Mouse (Mus musculus): Measurements from ENCODE around the gene Btg1.

Btg1 gene

DNA sequence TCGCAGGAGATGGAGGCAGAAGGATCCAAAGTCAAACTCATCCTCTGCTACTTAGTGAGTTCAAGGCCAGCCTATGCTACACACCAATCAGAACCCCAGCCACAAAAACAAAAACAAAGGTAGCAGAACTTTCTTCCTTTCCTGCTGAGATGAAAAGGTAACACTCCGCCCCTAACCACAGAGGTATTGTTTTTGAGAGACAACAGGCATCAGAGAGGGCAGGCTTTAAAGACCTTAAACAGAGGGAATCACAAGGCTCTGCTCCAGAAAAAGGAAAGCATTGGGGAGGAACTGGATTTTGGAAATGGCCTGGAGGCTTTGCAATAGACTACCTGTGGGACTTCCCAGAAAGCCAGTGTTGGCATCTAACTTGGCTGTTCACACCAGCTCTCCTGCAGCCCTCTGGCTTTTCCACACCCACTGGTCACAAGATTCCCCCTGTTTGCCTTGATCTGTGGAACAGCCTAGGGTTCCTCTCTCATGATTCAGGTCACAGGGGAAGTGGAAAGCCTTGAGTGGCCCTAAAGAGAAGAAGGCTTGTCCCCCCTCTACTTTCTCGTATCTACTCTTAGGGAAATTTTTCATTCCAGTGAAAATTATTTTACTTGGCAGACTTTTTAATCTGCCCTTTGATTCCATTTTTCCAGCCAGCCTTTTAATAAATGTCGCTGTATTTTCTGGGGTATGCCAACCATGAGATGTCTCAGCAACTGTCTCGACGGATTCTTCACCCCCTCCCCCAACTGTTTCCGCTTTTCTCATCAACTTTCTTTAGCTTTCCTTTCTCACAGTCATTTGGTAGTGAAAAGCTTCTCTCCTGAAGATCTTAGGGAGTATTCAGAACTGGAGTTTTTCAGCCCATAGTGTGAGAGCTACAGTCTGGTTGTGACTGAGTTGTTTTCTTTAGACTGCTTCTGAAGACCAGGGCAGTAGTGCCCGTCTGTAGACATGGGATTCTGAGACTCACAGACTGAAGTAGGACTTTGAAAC lies 7.2 kb upstream of the Btg1 start:
- no peak for DNase-seq (ENCODE audit: low spot score in 2 of 2)

DNA sequence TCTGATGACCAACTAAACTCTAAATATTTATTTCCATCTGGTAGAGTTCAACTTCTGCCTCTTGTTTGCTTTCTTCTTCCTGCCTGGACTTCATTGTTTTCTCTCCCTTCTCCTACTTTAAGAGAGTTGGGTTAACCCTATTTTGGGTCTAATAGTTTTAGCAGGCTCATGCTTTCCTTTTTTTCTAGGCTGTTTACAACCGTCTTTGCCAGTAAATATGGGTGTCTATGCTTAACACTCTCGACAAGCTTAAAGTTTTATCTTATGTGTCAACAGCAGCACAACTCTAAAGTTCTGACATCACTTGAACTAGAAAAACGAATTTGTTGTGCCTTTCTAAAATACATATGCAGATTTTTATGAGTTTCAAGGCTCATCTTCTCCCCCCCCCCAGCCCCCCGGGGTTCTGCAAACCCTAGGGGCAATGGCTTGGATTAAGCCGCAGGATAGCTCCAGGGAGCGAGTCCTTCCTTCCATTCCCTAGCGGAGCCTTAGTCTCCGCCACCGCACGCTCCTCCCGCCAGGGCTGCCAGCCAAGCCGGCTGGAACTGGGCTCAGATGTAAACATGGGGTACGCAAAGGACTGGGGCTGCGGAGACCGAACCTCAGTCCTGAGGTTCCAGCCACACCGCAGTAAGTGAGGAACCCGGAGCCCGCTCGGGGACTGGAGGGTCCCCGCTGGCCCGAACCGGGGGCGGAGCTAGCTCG lies 651 bp upstream of the Btg1 start:
- DNase-seq (ENCODE audit: low spot score in 2 of 2), result no peak

DNA sequence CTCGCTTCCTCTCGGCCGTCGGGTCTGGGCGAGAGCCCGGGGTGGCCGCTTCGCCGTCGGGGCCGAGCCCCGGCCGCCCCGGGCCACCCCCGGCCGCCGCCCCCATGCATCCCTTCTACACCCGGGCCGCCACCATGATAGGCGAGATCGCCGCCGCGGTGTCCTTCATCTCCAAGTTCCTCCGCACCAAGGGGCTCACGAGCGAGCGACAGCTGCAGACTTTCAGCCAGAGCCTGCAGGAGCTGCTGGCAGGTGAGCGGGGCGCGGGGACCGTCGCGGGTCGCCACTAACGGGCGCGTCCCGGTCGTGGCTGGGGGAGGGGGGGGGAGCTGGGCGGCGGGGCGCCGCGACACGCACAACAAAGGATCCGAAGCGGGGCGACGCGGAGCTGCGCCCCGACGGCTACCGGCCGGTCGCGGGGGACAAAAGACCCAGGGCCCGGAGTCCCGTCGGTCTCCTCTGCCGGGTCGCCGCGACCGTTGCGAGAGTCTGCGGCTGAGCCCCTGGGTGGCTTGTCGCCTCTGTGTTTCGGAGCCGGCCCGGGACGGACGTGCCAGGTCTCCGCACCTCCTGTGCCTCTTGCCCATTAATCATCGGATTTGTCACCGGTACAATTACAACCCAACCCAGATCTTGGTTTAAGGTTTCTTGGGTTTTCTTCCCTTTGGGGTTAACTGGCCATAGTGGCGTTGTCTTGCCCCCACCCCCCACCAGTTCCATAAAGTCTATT lies 580 bp downstream of the Btg1 start:
- DNase-seq (ENCODE audit: low spot score in 2 of 2), result peak in 1 of 2 experiments; percentile 28

DNA sequence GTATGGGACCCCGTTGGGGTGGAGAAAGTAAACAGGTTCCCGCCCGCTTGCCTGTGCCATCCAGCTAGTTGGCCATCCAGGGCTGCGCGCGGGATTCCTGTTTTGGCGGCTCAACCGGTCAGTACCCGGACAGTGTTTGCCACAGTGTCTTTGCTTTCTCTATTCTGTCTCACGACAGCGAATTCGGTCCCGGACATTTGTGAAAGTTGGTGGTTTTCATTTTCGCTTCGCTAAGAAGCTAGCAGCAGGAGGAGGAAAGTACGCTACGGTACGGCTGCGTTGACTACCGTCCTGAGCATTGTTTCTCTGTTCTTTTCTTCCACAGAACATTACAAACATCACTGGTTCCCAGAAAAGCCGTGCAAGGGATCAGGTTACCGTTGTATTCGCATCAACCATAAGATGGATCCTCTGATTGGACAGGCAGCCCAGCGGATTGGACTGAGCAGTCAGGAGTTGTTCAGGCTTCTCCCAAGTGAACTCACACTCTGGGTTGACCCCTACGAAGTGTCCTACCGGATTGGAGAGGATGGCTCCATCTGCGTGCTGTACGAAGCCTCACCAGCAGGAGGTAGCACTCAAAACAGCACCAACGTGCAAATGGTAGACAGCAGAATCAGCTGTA lies 1.3 kb downstream of the Btg1 start:
- DNase-seq (ENCODE audit: low spot score in 2 of 2), result peak; percentile 56 to 81

DNA sequence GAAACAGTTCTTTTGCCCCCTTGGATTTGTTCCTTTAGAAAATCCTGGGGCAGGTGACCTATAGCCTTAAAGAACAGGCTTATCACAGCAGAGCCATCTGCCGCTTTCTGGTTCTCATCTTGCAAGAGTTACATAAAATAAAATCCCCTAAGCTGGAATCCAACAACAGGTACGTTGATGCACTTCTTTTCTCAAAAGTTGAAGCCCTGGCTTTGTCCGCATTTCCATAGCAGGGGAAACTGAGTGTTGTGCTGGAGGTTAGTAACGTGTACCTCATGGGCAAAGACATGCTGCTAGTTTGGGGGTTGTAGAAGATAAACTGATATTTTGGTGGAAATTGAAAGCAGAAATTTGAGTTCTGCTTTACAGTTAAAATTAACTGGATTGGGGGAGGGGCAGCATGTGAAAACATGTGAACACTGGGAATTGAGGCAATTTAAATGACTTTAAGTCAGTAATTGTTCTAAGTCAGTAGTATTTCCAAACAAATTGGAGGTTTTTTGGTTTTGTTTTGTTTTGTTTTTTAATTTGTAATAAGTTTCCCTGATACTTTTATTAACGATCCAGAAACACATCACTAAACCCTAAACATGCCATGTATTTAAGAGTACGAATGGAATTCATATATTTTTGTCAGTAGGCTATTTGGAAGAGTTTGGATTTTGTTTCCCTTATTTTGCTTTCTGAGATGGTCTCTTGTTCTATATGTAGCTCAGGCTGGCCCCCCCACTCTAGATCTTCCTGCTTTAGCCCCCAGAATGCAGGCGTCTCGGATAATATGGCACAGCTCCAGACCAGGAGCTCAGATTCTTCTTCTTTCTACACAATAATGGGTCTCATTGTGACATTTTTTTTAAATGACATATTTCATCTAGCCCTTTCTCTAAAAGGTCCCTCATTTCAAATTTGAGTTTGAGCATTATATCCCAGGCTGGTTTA lies 3.4 kb downstream of the Btg1 start:
- no peak for DNase-seq (ENCODE audit: low spot score in 2 of 2)

DNA sequence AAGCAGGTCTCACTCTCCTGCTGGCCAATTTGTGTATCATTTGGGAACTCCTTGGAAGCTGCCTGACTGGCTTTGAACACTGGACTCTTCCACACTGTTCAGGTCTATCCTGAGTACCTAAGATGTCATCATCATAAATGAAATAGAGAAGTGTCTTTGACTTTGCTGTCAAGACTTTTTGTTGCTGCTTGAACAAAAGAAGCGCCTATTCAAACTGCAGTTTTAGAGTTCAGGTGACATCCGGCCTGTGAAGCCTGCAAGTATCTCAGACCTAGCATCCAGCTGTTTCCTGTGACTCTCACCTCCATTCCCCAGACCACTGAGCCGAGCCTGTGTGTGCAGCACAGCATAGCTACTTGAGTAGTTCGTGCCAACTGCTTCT lies 4.1 kb downstream of the Btg1 start:
- no peak for DNase-seq (ENCODE audit: low spot score in 2 of 2)

DNA sequence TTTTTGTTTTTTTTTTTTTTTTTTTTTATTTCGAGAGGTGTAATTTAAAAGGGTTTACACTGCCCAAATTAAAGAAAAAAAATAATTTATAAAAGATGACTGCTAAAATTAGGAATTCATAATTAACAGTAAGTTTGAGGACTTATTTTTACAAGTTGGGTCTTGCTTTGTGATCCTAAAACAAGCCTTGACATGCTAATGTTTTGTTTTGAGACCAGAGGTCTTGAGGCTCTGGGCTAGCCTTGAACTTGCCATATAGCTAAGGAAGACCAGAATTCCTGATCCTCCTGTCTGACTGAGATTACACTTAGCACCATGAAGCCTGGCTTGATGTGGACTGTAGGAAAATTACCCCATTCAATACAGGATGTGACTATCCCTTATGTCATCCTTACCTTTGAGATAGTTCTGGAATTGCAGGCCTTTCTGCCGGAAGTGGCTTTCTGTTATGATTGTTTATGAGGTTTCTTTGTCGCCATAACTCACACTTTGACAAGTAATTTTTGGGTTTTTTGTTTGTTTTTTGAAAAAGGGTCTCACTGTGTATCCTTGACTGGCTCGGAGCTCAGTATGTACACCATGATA lies 4.6 kb downstream of the Btg1 start:
- DNase-seq (ENCODE audit: low spot score in 2 of 2), result no peak

DNA sequence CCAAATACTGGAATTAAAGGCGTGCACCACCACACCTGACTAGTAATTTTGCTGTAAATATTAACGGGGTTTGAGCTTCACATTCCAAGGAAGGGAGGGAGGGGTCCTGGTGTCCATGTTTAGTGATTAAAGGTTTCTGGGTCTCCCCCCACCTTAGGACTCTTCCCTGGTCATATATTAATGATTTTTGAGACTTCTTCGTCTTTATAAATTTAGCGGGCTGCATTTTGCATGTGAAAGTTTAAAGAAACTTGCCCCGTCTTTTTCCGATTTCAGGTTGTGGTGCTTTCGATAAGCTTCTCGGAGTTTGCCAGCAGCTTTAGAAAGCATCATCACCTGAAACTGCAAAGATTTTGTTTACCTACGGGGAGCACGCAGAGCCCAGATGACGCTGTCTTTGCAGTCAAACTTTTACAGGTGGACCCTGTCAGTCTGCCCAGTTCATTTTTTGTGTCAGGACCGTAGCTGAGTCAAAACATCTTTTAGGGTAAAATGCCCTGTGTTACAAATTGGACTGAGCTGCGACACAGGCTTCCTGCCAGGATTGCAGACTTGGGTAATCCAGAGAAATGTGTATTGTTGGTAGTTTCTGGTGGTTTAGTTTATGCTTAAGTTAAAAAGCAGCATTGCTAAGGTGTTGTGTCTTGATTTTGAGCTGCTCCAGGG lies 5.3 kb downstream of the Btg1 start:
- no peak for DNase-seq (ENCODE audit: low spot score in 2 of 2)

DNA sequence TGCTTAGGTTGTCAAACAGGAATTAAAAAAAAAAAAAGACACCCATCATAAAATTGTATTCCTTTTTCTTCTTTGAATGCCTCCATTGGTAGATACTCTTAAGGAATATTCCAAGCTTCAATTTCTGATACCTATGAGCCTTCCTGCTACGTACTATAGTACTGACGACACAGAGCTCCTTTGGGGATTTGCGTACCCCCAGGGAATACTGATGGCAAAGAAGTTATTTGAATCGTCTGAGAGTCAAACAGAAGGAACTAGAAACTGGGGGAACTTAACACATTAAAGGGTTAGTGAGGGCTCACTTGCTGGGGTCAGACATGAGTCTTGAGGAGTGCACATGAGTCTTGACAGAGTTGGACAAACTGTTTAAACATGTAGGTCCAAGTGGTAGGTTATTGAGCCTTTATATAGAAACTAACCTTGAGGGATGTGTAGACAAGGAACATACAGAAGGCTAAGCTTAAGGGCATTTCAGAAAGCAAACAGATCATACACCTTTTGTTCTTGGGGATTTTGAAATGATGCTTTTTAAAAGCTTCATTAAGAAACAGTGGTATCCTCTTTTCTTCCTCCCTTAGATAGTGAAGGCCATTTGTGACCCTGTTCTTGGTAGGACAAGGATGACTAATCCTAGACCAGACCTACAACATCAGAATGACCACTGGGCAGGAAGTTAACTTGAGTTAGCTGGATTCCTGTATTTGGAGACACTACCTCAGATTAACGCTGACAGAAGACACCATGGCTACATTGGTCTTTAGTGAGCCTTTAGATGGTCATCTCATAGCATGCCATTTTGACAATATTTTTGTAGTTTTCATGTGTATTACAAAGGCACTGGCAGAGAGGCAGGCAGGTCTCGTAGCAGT lies 6.2 kb downstream of the Btg1 start:
- no peak for DNase-seq (ENCODE audit: low spot score in 2 of 2)

DNA sequence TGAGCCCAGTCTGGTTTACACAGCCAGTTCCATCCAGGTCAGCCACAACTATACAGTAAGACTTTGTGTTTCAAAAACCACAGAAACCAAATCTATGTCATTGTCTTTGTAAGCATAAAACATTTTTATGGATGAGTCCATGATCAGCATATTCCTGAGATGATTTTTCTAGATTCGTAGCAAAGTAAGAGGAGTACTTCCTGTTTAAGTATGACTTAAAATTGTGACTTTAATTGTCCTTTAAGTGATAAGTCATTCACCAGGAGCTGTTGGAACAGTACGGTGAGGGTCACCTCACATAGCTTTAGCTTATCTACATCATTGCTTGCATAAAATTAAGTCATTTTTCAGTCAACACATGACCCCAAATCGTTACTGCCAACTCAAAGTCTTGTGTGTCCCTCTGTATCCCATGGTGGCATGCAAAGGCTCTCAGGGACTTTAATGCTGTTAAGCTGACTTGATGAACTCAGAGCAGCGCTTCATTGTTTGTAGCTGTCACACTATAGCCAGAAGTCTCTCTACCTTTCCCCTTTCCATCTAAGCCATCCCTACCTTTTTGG lies 6.9 kb downstream of the Btg1 start:
- DNase-seq (ENCODE audit: low spot score in 2 of 2), result no peak

DNA sequence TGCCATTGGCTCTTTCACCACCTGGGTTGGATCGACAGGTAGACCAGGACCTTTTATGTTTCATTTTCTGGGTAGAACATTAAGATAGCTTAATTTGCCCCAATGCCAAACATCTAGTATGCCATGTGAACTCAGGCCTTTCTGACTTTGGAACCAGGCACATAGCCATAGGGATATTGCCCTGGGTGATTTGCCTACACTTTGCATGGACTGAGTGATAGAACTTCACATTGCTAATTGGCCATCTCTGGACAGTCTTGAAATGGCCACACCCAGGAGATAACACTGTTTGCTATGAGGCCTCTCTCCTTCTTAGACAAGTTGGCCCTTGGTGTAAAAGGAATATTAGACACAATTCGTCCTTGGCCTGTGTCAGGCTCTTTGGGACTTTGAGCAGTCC lies 7.6 kb downstream of the Btg1 start:
- DNase-seq (ENCODE audit: low spot score in 2 of 2), result no peak

DNA sequence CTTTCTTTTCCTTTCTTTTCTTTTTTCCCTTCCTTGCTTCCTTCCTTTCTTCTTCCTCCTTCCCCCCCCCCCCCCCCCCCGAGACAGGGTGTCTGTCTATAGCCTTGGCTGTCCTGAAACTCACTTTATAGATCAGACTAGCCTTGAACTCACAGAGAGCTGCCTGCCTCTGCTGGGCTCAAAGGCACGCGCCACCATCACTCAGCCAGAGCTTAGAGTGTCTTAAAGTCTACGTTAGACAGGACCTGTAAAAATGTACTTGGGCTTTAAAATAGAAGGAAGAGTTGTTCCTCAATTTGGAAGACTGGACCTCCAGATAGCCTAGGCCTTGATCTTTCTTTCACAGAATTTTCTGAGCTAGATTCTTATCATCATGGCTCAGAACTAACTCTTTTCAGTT lies 8.3 kb downstream of the Btg1 start:
- DNase-seq (ENCODE audit: low spot score in 2 of 2), result no peak

DNA sequence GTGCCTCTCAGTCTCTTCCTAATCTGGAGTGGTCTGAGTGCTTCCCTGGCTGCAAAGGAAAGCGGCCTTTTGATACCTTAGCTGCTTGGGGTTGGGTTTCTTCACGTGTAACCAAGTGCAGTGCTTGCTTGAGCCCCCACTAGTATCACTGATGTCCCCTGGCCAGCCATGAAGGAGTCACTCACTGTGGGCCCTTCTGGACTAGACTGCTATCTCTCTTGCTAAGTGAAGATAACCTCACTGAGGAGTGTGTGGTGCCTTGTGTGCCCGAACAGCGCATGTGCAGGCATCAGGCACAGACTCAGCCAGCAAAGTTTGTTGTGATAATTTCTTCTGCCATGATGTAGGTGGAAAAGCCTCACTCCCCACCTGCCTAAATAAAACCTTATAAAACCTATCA lies 8.9 kb downstream of the Btg1 start:
- DNase-seq (ENCODE audit: low spot score in 2 of 2), result no peak

DNA sequence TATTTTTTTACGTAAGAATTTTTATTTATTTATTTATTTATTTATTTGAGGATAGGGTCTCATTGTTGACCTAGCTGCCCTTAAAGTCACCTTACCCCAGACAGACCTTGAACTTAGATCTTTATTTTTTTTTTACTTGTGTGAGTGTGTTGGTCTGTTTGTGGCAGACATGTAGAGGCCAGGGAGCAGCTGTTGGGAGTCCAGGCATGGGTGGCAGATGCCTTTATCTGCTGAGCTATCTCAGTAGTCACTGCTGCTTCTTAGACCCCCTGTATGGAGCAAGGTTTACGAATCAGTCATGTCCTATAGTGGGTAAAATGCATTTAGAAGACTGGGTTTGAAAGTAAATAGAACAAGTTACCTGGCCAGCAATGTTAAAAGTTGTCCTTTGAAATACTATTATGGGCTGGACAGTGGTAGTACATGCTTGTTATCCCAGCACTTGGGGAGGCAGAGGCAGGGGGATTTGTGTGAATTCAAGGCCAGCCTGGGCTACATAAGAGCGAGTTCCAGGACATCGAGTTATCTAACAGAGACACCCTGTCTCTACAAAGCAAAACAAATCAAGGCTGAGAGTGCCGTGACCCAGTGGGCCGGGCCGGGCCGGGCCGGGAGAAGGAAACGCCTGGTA lies 9.4 kb downstream of the Btg1 start:
- DNase-seq (ENCODE audit: low spot score in 2 of 2), result no peak

DNA sequence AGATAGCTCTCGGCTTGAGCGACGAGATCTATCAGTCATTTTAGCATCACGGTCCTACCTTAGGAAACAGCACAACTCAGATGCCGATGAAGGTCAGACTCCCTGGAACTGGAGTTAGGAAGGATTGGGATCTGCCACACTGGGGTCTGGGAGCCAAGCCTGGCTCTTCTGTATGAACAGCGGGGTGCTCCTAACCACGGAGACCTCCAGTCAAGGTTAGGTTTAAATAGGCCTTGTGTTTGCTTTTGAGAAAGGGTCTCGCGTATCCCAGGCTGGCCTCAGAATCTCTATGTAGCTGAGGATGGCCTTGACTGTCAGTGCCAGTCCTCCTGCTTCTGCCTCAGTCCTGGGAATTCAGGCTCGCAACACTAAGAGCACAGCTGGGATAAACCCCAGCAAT lies 10.5 kb downstream of the Btg1 start:
- DNase-seq (ENCODE audit: low spot score in 2 of 2), result no peak

DNA sequence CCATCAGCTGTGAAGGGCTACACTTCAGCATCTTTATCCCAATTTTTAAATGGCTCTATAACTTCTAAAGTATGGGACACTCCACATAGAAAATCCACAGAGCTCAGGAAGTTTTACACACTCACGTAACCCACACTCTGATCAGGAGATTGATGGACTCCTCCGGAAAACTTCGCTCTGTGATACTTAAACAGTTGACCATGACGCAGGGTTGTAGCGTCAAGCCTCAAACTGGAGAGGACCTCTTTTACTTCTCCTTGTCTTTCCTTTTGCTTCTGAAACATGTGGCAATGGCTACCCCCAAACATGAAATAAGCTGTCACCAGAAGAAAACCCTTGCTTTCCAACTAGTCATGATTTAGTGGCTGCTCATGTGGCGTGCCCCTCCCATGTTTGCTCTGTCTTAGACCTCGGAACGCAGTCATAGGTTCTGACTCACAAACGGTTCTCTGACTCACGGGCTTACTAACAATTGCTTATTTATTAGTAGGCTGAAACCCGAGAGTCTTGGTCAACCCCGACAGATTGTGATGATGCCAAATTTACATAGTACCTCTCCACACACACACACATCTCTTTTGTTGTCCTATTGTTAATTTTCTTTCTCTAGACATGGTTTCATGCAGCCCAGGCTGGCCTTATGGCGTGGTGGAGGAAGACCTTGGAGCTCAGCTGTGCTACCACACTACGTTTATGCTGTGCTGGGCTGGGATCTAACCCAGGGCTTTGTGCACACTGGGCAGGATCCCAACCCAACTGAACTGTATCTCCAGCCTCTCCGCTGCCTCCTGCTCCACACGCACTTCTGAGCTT lies 11.5 kb downstream of the Btg1 start:
- DNase-seq (ENCODE audit: low spot score in 2 of 2), result no peak

DNA sequence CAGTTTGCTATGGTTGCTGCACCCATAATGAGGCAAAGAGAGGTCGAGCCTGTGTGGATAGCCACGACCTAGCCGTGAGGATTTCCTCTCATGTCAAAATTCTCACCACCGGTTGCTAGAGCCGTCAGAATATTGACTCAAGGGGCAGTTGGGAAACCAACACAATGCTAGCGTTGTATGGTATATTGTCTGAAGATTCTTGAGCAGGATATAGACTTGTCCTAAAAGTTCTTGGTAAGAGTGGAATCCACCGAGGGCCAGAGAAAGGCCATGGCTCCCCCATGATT lies 12.1 kb downstream of the Btg1 start:
- no peak for DNase-seq (ENCODE audit: low spot score in 2 of 2)
